19 mouse cellular contexts compared by ENCODE assay signal in the genomic region with DNA sequence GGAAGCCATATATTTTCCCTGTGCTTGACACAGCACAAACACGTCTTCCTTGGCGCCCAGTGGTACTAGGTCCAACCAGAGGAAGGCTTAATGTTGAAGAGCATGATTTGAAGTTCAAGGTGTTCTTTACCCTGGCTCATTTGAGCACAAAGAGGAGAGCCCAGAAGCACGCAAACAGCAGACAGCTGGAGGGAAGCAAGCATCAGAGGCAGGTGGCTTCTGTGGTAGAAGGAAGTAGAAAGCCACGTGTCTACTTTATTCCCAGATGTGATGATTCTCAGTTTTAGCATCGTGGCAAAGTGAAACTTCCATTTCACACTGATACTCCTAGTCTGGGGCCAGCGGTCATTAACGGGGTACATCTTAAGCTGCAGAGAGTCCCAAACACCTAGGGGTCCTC.
"Had no signal": no experiment of that assay in that cellular context is flagged by ENCODE, and none has a peak within 500 bp of the region (broad histone marks: within the 10 kb centered on the region; RNA-seq: fewer than 3 reads in every experiment).

No protein-coding gene starts in this region.

- H3K27me3 ChIP-seq: liver, embryonic 13.5 days; midbrain, embryonic 12.5 days; midbrain, embryonic 15.5 days; neural tube, embryonic 12.5 days; neural tube, embryonic 15.5 days; stomach, embryonic 15.5 days had no signal

- H3K4me1 ChIP-seq: midbrain, embryonic 12.5 days; midbrain, embryonic 15.5 days; neural tube, embryonic 12.5 days; neural tube, embryonic 15.5 days had no signal

- H3K36me3 ChIP-seq: liver, embryonic 13.5 days; midbrain, embryonic 12.5 days; midbrain, embryonic 15.5 days; neural tube, embryonic 12.5 days; neural tube, embryonic 15.5 days; stomach, embryonic 15.5 days had no signal

- H3K4me3 ChIP-seq: layer of hippocampus, adult 2 months; left cerebral cortex, adult 2 months; liver, embryonic 13.5 days; midbrain, embryonic 12.5 days; midbrain, embryonic 15.5 days; neural tube, embryonic 12.5 days; neural tube, embryonic 15.5 days; stomach, embryonic 15.5 days had no signal

- H3K27ac ChIP-seq: layer of hippocampus, adult 2 months; left cerebral cortex, adult 2 months; liver, embryonic 13.5 days; midbrain, embryonic 12.5 days; midbrain, embryonic 15.5 days; neural tube, embryonic 12.5 days; neural tube, embryonic 15.5 days; stomach, embryonic 15.5 days had no signal

- DNase-seq: kidney, adult 18-20 months; kidney, adult 9 months; kidney, postnatal 14 days; kidney, postnatal 4 days; layer of hippocampus, adult 9-11 months; liver, embryonic 13.5 days; lung, adult 2 months; lung, postnatal 14 days; lung, postnatal 4 days; right cerebral cortex, adult 18-20 months; right cerebral cortex, postnatal 14 days; right cerebral cortex, postnatal 4 days had no signal
